11 mouse cellular contexts compared by ENCODE assay signal in genomic region chr6:51871135-51871534, GRCm38 (mm10).
DNase-seq lines count a peak whose midpoint lies in the region; ATAC-seq and TF ChIP-seq lines count a peak whose summit lies in the region.
"Had no signal": no experiment of that assay in that cellular context is flagged by ENCODE, and none has a peak within 500 bp of the region (broad histone marks: within the 10 kb centered on the region; RNA-seq: fewer than 3 reads in every experiment).

No protein-coding gene starts in this region.

- H3K9ac ChIP-seq in heart, adult 2 months (ENCODE audit: low read depth, low read length) = no peak overlapping the region
- no peak overlapping the region for H3K9ac ChIP-seq in liver, postnatal 0 days (replicated peaks)
- no peak overlapping the region for H3K9ac ChIP-seq in liver, embryonic 12.5 days
- no peak overlapping the region for H3K9ac ChIP-seq in ES-E14 (ENCODE audit: insufficient read depth, low read depth, low read length, poor library complexity, severe bottlenecking)
- H3K9ac ChIP-seq in forebrain, embryonic 13.5 days = no peak overlapping the region

- no peaks in the 10 kb centered on the region; the same call in 1 of the 2 replicates for H3K4me1 ChIP-seq in heart, adult 2 months (ENCODE audit: control insufficient read depth, insufficient read depth, low read length)
- peaks cover under 1% of the 10 kb centered on the region; the same call in 1 of the 2 replicates for H3K4me1 ChIP-seq in heart, embryonic 10.5 days
- no peaks in the 10 kb centered on the region for H3K4me1 ChIP-seq in liver, postnatal 0 days (ENCODE audit: insufficient read depth)
- H3K4me1 ChIP-seq in liver, embryonic 12.5 days = 0 out of 2 replicates have a peak, but pooled peaks cover under 1% of the 10 kb centered on the region
- H3K4me1 ChIP-seq in ES-E14 (ENCODE audit: control insufficient read depth in 2 of 2, insufficient read depth in 2 of 2, low read length in 2 of 2, poor library complexity in 1 of 2) = peaks cover 0 to 3% of the 10 kb centered on the region in 2 experiments; a peak in 2 of 4 replicates
- H3K4me1 ChIP-seq in cortical plate, adult 2 months (ENCODE audit: control insufficient read depth, insufficient read depth, low read length) = no peaks in the 10 kb centered on the region
- H3K4me1 ChIP-seq in forebrain, embryonic 13.5 days = no peaks in the 10 kb centered on the region

- no peak overlapping the region for H3K27ac ChIP-seq in heart, adult 2 months
- no peak overlapping the region for H3K27ac ChIP-seq in heart, embryonic 10.5 days
- no peak overlapping the region for H3K27ac ChIP-seq in liver, postnatal 0 days (ENCODE audit: low read depth)
- H3K27ac ChIP-seq in liver, embryonic 12.5 days = no peak overlapping the region
- no peak overlapping the region for H3K27ac ChIP-seq in ES-E14 (ENCODE audit: insufficient read depth, low read depth, low read length, poor library complexity, severe bottlenecking)
- no peak overlapping the region for H3K27ac ChIP-seq in cortical plate, adult 2 months (ENCODE audit: insufficient read depth, low read length)
- H3K27ac ChIP-seq in forebrain, embryonic 13.5 days = no peak overlapping the region
- H3K27ac ChIP-seq: midbrain, embryonic 10.5 days had no signal

- TF ChIP-seq EP300 in heart, adult 2 months (IDR thresholded peaks at IDR 0.05; ENCODE audit: insufficient read depth, low read depth, low read length) = no peak
- TF ChIP-seq EP300 in liver, postnatal 0 days (IDR thresholded peaks at IDR 0.05; ENCODE audit: low read depth) = no peak

- ATAC-seq in liver, postnatal 0 days = no peak
- ATAC-seq in liver, embryonic 12.5 days = no peak
- ATAC-seq in forebrain, embryonic 13.5 days = no peak

- H3K36me3 ChIP-seq in heart, adult 2 months (ENCODE audit: control insufficient read depth, insufficient read depth, low read length) = no peaks in the 10 kb centered on the region
- H3K36me3 ChIP-seq in heart, embryonic 10.5 days = no peaks in the 10 kb centered on the region
- H3K36me3 ChIP-seq in liver, postnatal 0 days (replicated peaks; ENCODE audit: insufficient read depth, low read length) = 0 out of 2 replicates have a peak, but pooled peaks cover 5% of the 10 kb centered on the region
- no peaks in the 10 kb centered on the region for H3K36me3 ChIP-seq in liver, embryonic 12.5 days
- no peaks in the 10 kb centered on the region for H3K36me3 ChIP-seq in ES-E14 (ENCODE audit: control insufficient read depth, insufficient read depth, low read length, poor library complexity, severe bottlenecking)
- H3K36me3 ChIP-seq in forebrain, embryonic 13.5 days (ENCODE audit: poor library complexity, severe bottlenecking) = no peaks in the 10 kb centered on the region
- H3K36me3 ChIP-seq: midbrain, embryonic 10.5 days had no signal

- H3K9me3 ChIP-seq in heart, embryonic 10.5 days = no peaks in the 10 kb centered on the region
- H3K9me3 ChIP-seq in liver, postnatal 0 days (ENCODE audit: low read length) = no peaks in the 10 kb centered on the region
- no peaks in the 10 kb centered on the region for H3K9me3 ChIP-seq in liver, embryonic 12.5 days (replicated peaks)
- no peaks in the 10 kb centered on the region for H3K9me3 ChIP-seq in ES-E14 (ENCODE audit: control insufficient read depth, insufficient read depth, low read depth, low read length)
- H3K9me3 ChIP-seq in forebrain, embryonic 13.5 days (replicated peaks) = no peaks in the 10 kb centered on the region
- H3K9me3 ChIP-seq: midbrain, embryonic 10.5 days had no signal

- in situ Hi-C loops in ES-E14 (cut with MboI; ENCODE audit: low sequenced_read_pairs in 2 of 2, unreplicated experiment in 2 of 2) = no loop called here

- no peak for DNase-seq in heart, adult 2 months
- no peak for DNase-seq in heart, embryonic 10.5 days (ENCODE audit: low spot score)
- no peak for DNase-seq in liver, postnatal 0 days
- no peak for DNase-seq in ES-E14 (ENCODE audit: low read depth, low spot score)
- no peak for DNase-seq in testis, postnatal 14 days (ENCODE audit: low spot score)
- DNase-seq: heart, postnatal 10 days; thymus, postnatal 36 days had no signal

- H3K4me3 ChIP-seq in heart, adult 2 months = no peak overlapping the region
- no peak overlapping the region for H3K4me3 ChIP-seq in heart, embryonic 10.5 days
- no peak overlapping the region for H3K4me3 ChIP-seq in liver, postnatal 0 days (ENCODE audit: low read depth, low read length)
- H3K4me3 ChIP-seq in liver, embryonic 12.5 days = no peak overlapping the region
- no peak overlapping the region for H3K4me3 ChIP-seq in ES-E14 (ENCODE audit: insufficient read depth in 1 of 2, low read depth in 1 of 2, low read length in 2 of 2, poor library complexity in 1 of 2, severe bottlenecking in 1 of 2)
- H3K4me3 ChIP-seq in cortical plate, adult 2 months (ENCODE audit: insufficient read depth, low read length) = no peak overlapping the region
- H3K4me3 ChIP-seq in forebrain, embryonic 13.5 days = no peak overlapping the region
- H3K4me3 ChIP-seq: midbrain, embryonic 10.5 days had no signal

- H3K27me3 ChIP-seq in heart, adult 2 months (ENCODE audit: control insufficient read depth, insufficient read depth, low read length) = no peaks in the 10 kb centered on the region
- no peaks in the 10 kb centered on the region for H3K27me3 ChIP-seq in heart, embryonic 10.5 days (ENCODE audit: insufficient read depth, poor library complexity, severe bottlenecking)
- no peaks in the 10 kb centered on the region for H3K27me3 ChIP-seq in liver, postnatal 0 days (ENCODE audit: insufficient read depth, low read length)
- no peaks in the 10 kb centered on the region for H3K27me3 ChIP-seq in liver, embryonic 12.5 days (replicated peaks)
- H3K27me3 ChIP-seq in forebrain, embryonic 13.5 days = peaks cover 11% of the 10 kb centered on the region

- no peak overlapping the region for H3K4me2 ChIP-seq in liver, postnatal 0 days (ENCODE audit: low read depth, low read length)
- no peak overlapping the region for H3K4me2 ChIP-seq in liver, embryonic 12.5 days
- no peak overlapping the region for H3K4me2 ChIP-seq in forebrain, embryonic 13.5 days

- H3K79me2 ChIP-seq in heart, adult 2 months (replicated peaks; ENCODE audit: control insufficient read depth, insufficient read depth, low read length) = no peaks in the 10 kb centered on the region

- TF ChIP-seq CTCF in heart, adult 2 months (IDR thresholded peaks at IDR 0.05) = peak; percentile 85
- peak; percentile 55 for TF ChIP-seq CTCF in liver, postnatal 0 days (IDR thresholded peaks at IDR 0.05; ENCODE audit: low read depth)
- TF ChIP-seq CTCF in cortical plate, adult 2 months (IDR thresholded peaks at IDR 0.05; ENCODE audit: extremely low read depth, insufficient read depth, low read length) = 0 out of 2 replicates have a peak, but pooled peaks have one; percentile 2

- intact Hi-C loops in heart, adult 2 months (cut with DNase I) = no loop called here

- 15% methylated on average over 1 of the region's 1 CpGs for WGBS in heart, adult 2 months
- 16% methylated on average over 1 of the region's 1 CpGs for WGBS in heart, embryonic 10.5 days
- 13% methylated on average over 1 of the region's 1 CpGs for WGBS in liver, postnatal 0 days (ENCODE audit: insufficient replicate concordance)
- 13% methylated on average over 1 of the region's 1 CpGs for WGBS in liver, embryonic 12.5 days (ENCODE audit: insufficient replicate concordance)
- WGBS in forebrain, embryonic 13.5 days = 9% methylated on average over 1 of the region's 1 CpGs

- no peak for TF ChIP-seq POLR2A in heart, adult 2 months (IDR thresholded peaks at IDR 0.05; ENCODE audit: insufficient read depth, low read depth, low read length)
- no peak for TF ChIP-seq POLR2A in cortical plate, adult 2 months (IDR thresholded peaks at IDR 0.05; ENCODE audit: extremely low read depth, insufficient read depth, low read length)

TF ChIP-seq in ES-E14, 5 proteins besides CTCF, POLR2A, EP300 and RAD21:
- no peak for TF ChIP-seq CHD2 (IDR thresholded peaks at IDR 0.05; ENCODE audit: low read depth, low read length)
- TF ChIP-seq ZC3H11A (IDR thresholded peaks at IDR 0.05; ENCODE audit: borderline replicate concordance, low read depth, low read length) = 0 out of 2 replicates have a peak, but pooled peaks have one; percentile 8
- no peak for TF ChIP-seq HCFC1 (IDR thresholded peaks at IDR 0.05; ENCODE audit: borderline replicate concordance, insufficient read depth, low read length)
- TF ChIP-seq ZNF384 (IDR thresholded peaks at IDR 0.05; ENCODE audit: low read depth, low read length) = no peak

Comparison
In these comparisons a context has a peak if more than half of its experiments do, and no peak if none do; other contexts are left out.
1. CTCF ChIP-seq: peak in every context shown above with its lines; median percentile 85 in heart, adult 2 months; 55 in liver, postnatal 0 days; 2 in cortical plate, adult 2 months.